Mouse (Mus musculus): ENCODE data around the gene Vsnl1.

Vsnl1 gene

GRCm38 (mm10) chr12:11277207-11277606 is 159.2 kb downstream of the Vsnl1 start:
- no peak for DNase-seq (ENCODE audit: low spot score in 2 of 2)

GRCm38 (mm10) chr12:11276632-11277031 is 159.8 kb downstream of the Vsnl1 start:
- no peak for DNase-seq (ENCODE audit: low spot score in 2 of 2)
